Mouse (Mus musculus): ENCODE results near the gene Vmn1r77. TPM values are rescaled to one million over a fixed set of nuclear protein-coding genes. Genes with fewer than 3 reads are reported as not detected.

Vmn1r77 gene
- total RNA-seq, 1 experiment: not detected

- in situ Hi-C loops (cut with MboI; ENCODE audit: low sequenced_read_pairs in 2 of 2, unreplicated experiment in 2 of 2): no loop called here
Measured at GRCm38 (mm10) chr7:12040664-12041063, 4.1 kb downstream of the Vmn1r77 start.

More at GRCm38 (mm10) chr7:12040664-12041063, 4.1 kb downstream of the Vmn1r77 start:
- H3K9ac ChIP-seq (ENCODE audit: insufficient read depth, low read depth, low read length, poor library complexity, severe bottlenecking): no peak overlapping the region
- no peaks in the 10 kb centered on the region for H3K4me1 ChIP-seq (ENCODE audit: control insufficient read depth in 2 of 2, insufficient read depth in 2 of 2, low read length in 2 of 2, poor library complexity in 1 of 2)
- DNase-seq (ENCODE audit: low read depth, low spot score): no peak
- no peaks in the 10 kb centered on the region for H3K9me3 ChIP-seq (ENCODE audit: control insufficient read depth, insufficient read depth, low read depth, low read length)
- no peak overlapping the region for H3K27ac ChIP-seq (ENCODE audit: insufficient read depth, low read depth, low read length, poor library complexity, severe bottlenecking)
- no peaks in the 10 kb centered on the region for H3K36me3 ChIP-seq (ENCODE audit: control insufficient read depth, insufficient read depth, low read length, poor library complexity, severe bottlenecking)
- H3K4me3 ChIP-seq (ENCODE audit: insufficient read depth in 1 of 2, low read depth in 1 of 2, low read length in 2 of 2, poor library complexity in 1 of 2, severe bottlenecking in 1 of 2): no peak overlapping the region
- no peak for TF ChIP-seq ZC3H11A (IDR thresholded peaks at IDR 0.05; ENCODE audit: borderline replicate concordance, low read depth, low read length)
- no peak for TF ChIP-seq ZNF384 (IDR thresholded peaks at IDR 0.05; ENCODE audit: low read depth, low read length)
- TF ChIP-seq MAFK (IDR thresholded peaks at IDR 0.05; ENCODE audit: insufficient read depth, low read depth, low read length): no peak
- TF ChIP-seq CHD2 (IDR thresholded peaks at IDR 0.05; ENCODE audit: low read depth, low read length): no peak
- no peak for TF ChIP-seq HCFC1 (IDR thresholded peaks at IDR 0.05; ENCODE audit: borderline replicate concordance, insufficient read depth, low read length)

Other genes with a start within 250 kb of the Vmn1r77 start
- gene Vmn1r74, start 202.8 kb upstream of the Vmn1r77 start, total RNA-seq (2012; rRNA removed): not detected in 2 replicates
- gene Vmn1r75, start 162.1 kb upstream of the Vmn1r77 start, total RNA-seq (2012; rRNA removed): not detected in 2 replicates
- not detected in 2 replicates for gene Vmn1r76, start 98.5 kb upstream of the Vmn1r77 start, total RNA-seq (2012; rRNA removed)
- gene Vmn1r78, start 113.5 kb downstream of the Vmn1r77 start, total RNA-seq (2012; rRNA removed): not detected in 2 replicates
- gene Vmn1r79, start 134.5 kb downstream of the Vmn1r77 start, total RNA-seq (2012; rRNA removed): not detected in 2 replicates
- gene Vmn1r80, start 152.5 kb downstream of the Vmn1r77 start, total RNA-seq (2012; rRNA removed): not detected in 2 replicates
- not detected in 2 replicates for gene Vmn1r81, start 231.5 kb downstream of the Vmn1r77 start, total RNA-seq (2012; rRNA removed)